ENCODE assay signal across 10 mouse cellular contexts in the genomic region with DNA sequence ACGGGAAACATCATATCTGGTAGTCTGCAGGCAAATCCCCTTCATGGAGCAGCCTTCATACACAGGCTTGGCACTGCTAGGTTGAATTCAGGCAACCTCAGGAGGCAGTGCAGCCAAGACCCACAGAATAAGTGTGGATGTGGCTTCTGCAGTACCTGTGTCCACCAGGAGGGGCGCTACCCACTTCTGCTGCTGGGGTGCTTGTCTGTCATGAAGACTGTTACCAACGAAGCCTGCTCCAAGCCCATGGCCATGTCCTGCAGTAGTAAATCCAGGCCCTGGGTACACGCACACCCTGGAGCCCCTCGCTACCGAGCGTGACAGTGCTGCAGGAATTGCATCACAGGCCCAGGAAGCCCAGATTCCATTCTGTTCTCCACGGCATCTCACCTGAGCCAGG. TPM values are rescaled to one million over a fixed set of nuclear protein-coding genes. Genes with fewer than 3 reads are reported as not detected.
DNase-seq lines count a peak whose midpoint lies in the region; ATAC-seq and TF ChIP-seq lines count a peak whose summit lies in the region.
"Had no signal": no experiment of that assay in that cellular context is flagged by ENCODE, and none has a peak within 500 bp of the region (broad histone marks: within the 10 kb centered on the region; RNA-seq: fewer than 3 reads in every experiment).

No protein-coding gene starts in this region.

- peak; percentile 71; the same call in 1 of the 2 replicates for TF ChIP-seq CTCF in small intestine, adult 2 months (IDR thresholded peaks at IDR 0.05; ENCODE audit: extremely low read depth, insufficient read length, insufficient replicate concordance, low read depth, low read length)

- H3K27ac ChIP-seq in liver, embryonic 13.5 days = no peak overlapping the region
- no peak overlapping the region for H3K27ac ChIP-seq in small intestine, adult 2 months (ENCODE audit: insufficient read depth, low read depth, low read length)
- H3K27ac ChIP-seq: hindbrain, embryonic 15.5 days had no signal

- H3K9ac ChIP-seq in liver, embryonic 13.5 days = no peak overlapping the region
- H3K9ac ChIP-seq: hindbrain, embryonic 15.5 days had no signal

- no peak for ATAC-seq in liver, embryonic 13.5 days (ENCODE audit: low read depth)
- ATAC-seq: Patski had no signal

- no peak overlapping the region for H3K4me2 ChIP-seq in liver, embryonic 13.5 days
- H3K4me2 ChIP-seq: hindbrain, embryonic 15.5 days had no signal

- peaks cover 42% of the 10 kb centered on the region for H3K36me3 ChIP-seq in liver, embryonic 13.5 days
- peaks cover 26% of the 10 kb centered on the region for H3K36me3 ChIP-seq in small intestine, adult 2 months (ENCODE audit: control insufficient read depth, insufficient read depth, low read length)

- no peaks in the 10 kb centered on the region for H3K9me3 ChIP-seq in liver, embryonic 13.5 days (replicated peaks)
- H3K9me3 ChIP-seq: hindbrain, embryonic 15.5 days had no signal

- intact Hi-C loops in heart, postnatal 14 days (cut with DNase I) = no loop called here

- H3K27me3 ChIP-seq in liver, embryonic 13.5 days = no peaks in the 10 kb centered on the region
- H3K27me3 ChIP-seq in small intestine, adult 2 months (ENCODE audit: control insufficient read depth, insufficient read depth, low read length) = no peaks in the 10 kb centered on the region
- H3K27me3 ChIP-seq: hindbrain, embryonic 15.5 days; Patski had no signal

- DNase-seq in cerebellum, adult 11-12 months = peak; percentile 70
- no peak for DNase-seq in cerebellum, adult 9-11 months
- DNase-seq in right cerebral cortex, postnatal 14 days = peak; percentile 83
- DNase-seq in right cerebral cortex, postnatal 36 days (ENCODE audit: low spot score in 2 of 2) = no peak
- peak; percentile 81 to 88 for DNase-seq in cerebellum, postnatal 25 days
- DNase-seq in heart, postnatal 14 days = peak; percentile 68 to 82
- DNase-seq in liver, embryonic 13.5 days = peak; percentile 54

- peaks cover 29% of the 10 kb centered on the region for H3K4me1 ChIP-seq in liver, embryonic 13.5 days (replicated peaks)
- H3K4me1 ChIP-seq in small intestine, adult 2 months (ENCODE audit: control insufficient read depth, insufficient read depth, insufficient read length, low read length) = peaks cover 17% of the 10 kb centered on the region

- H3K4me3 ChIP-seq in liver, embryonic 13.5 days (replicated peaks) = no peak overlapping the region
- H3K4me3 ChIP-seq in small intestine, adult 2 months (ENCODE audit: low read depth, low read length) = no peak overlapping the region
- H3K4me3 ChIP-seq: hindbrain, embryonic 15.5 days had no signal

- WGBS in liver, embryonic 13.5 days (ENCODE audit: insufficient replicate concordance) = 55% methylated on average over 8 of the region's 8 CpGs
- WGBS in small intestine, adult 2 months = 68% methylated on average over 8 of the region's 8 CpGs

- no peak for TF ChIP-seq POLR2A in small intestine, adult 2 months (IDR thresholded peaks at IDR 0.05; ENCODE audit: low read depth, low read length)

RNA-seq across cellular contexts. Expression of a gene that starts 6.7 kb away (rescaled TPM):
- total RNA-seq in heart, postnatal 14 days (2021) = 10 to 100 TPM; 28.2 to 30.3 TPM
- 37.4 and 37.6 TPM in 2 replicates for polyA plus RNA-seq in liver, embryonic 13.5 days (2015; fragmentation: Nextera tagmentation; extraction: Ambion mirVana)
- 69.0 and 137 TPM in 2 replicates for polyA plus RNA-seq in small intestine, adult 2 months (2012; rRNA removed)

RNA-seq across cellular contexts. Expression of a gene that starts 22.7 kb away (rescaled TPM):
- 10 to 100 TPM in 1 of 2 experiments, 1 to 10 TPM in 1; 9.2 to 10.3 TPM for total RNA-seq in heart, postnatal 14 days (2021)
- polyA plus RNA-seq in liver, embryonic 13.5 days (2015; fragmentation: Nextera tagmentation; extraction: Ambion mirVana) = 5.1 and 5.5 TPM in 2 replicates
- 10.7 and 12.7 TPM in 2 replicates for polyA plus RNA-seq in small intestine, adult 2 months (2012; rRNA removed)

Comparison
In these comparisons a context has a peak if more than half of its experiments do, and no peak if none do; other contexts are left out.
1. DNase-seq: peak in cerebellum, adult 11-12 months (single experiment), right cerebral cortex, postnatal 14 days (single experiment), cerebellum, postnatal 25 days (2 of 2), heart, postnatal 14 days (2 of 2) and liver, embryonic 13.5 days (single experiment); none in cerebellum, adult 9-11 months (single experiment) and right cerebral cortex, postnatal 36 days (0 of 2).